Mouse (Mus musculus) heart, embryonic 11.5 days (tissue): ENCODE data around the gene Ano8. TPM values are rescaled to one million over a fixed set of nuclear protein-coding genes. Genes with fewer than 3 reads are reported as not detected.

Source experiments
- ATAC-seq: fragments of 200-750 bp; cut with Nextera tagmentation; replicated peaks from 2 replicates; pipeline ENCODE4 v1.8.0; 2017; ENCODE audit warnings: moderate library complexity; ENCODE audit not compliant: insufficient number of reproducible peaks, low FRiP score, low TSS enrichment
- H3K27ac ChIP-seq: fragments of 300-500 bp; sonication (generic); 2 replicates; pipeline ENCODE4 v1.5.1; 2014; ENCODE audit warnings: mild to moderate bottlenecking, low read depth, low read length
- H3K27me3 ChIP-seq: fragments of 300-500 bp; sonication (generic); 2 replicates; pipeline ENCODE4 v1.6.1; 2014; ENCODE audit warnings: mild to moderate bottlenecking, low read length, mixed read lengths; ENCODE audit not compliant: control insufficient read depth, insufficient read depth
- H3K36me3 ChIP-seq: fragments of 300-500 bp; sonication (generic); 2 replicates; pipeline ENCODE4 v1.6.1; 2014; ENCODE audit warnings: mild to moderate bottlenecking, low read length, moderate library complexity, mixed read lengths; ENCODE audit not compliant: control insufficient read depth, insufficient read depth
- H3K4me1 ChIP-seq: fragments of 300-500 bp; sonication (generic); 2 replicates; pipeline ENCODE4 v1.6.1; 2014; ENCODE audit warnings: low read length; ENCODE audit not compliant: control insufficient read depth, insufficient read depth
- H3K4me2 ChIP-seq: fragments of 300-500 bp; sonication (generic); 2 replicates; pipeline ENCODE4 v1.6.1; 2014; ENCODE audit warnings: mild to moderate bottlenecking, moderate library complexity
- H3K4me3 ChIP-seq: fragments of 300-500 bp; sonication (generic); 2 replicates; pipeline ENCODE4 v1.5.1; 2014; ENCODE audit warnings: low read depth, low read length
- H3K9ac ChIP-seq: fragments of 300-500 bp; sonication (generic); 2 replicates; pipeline ENCODE4 v1.6.1; 2014; ENCODE audit warnings: mild to moderate bottlenecking, low read depth, low read length, moderate library complexity
- H3K9me3 ChIP-seq: fragments of 300-500 bp; sonication (generic); replicated peaks from 2 replicates; pipeline ENCODE4 v1.6.1; 2016; ENCODE audit warnings: low read length; ENCODE audit not compliant: control insufficient read depth
- WGBS: fragments of 180-500 bp; shearing (Covaris S2); extraction: QIAGEN DNeasy Blood & Tissue Kit; methylation state at CpG from one replicate; pipeline ENCODE4 v1.1.7; 2014; ENCODE audit not compliant: insufficient replicate concordance; 5-methylcytosine and 5-hydroxymethylcytosine counted together
- polyA plus RNA-seq: library from polyadenylated mRNA; unstranded; fragments of >200 nt; fragmentation: Nextera tagmentation; extraction: Ambion mirVana; gene quantifications from 2 replicates; pipeline ENCODE4 v1.2.1, GENCODE M21; 2014

Gene Ano8
- polyA plus RNA-seq, 1 experiment from 2014 or later = 1.4 TPM

DNA sequence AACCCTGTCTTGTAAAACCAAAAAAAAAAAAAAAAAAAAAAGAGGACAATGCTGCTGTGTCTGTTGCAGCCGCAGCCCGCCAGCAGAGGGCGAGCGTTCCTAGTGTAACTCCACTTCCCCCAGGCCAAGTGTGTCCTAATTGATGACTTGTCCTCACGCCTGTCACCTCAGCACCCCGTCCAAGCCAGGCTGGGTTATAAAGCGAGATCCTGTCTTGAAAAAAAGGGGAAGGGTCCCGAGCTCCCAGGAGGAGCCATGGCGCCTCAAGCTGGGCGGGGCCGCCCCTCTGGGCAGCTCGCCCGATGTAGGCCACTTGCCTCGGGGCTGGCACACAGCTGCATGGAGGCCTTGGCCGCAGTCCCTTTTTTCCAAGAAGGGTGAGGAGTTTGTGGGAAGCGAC, 9.3 kb upstream of the Ano8 start:
- Histone ChIP-seq H3K27ac (0 out of 2 replicates have a peak overlapping the region, but pooled peaks have one; percentile 22), H3K9me3 (no peaks in the 10 kb centered on the region), H3K27me3 (no peaks in the 10 kb centered on the region), H3K36me3 (peaks cover 26% of the 10 kb centered on the region), H3K4me3 (no peak overlapping the region), H3K4me2 (no peak overlapping the region), H3K4me1 (peaks cover 36% of the 10 kb centered on the region), H3K9ac (no peak overlapping the region)
- ATAC-seq = 0 out of 2 replicates have a peak, but pooled peaks have one; percentile 29
- 24% methylated on average over 16 of the region's 16 CpGs for WGBS

DNA sequence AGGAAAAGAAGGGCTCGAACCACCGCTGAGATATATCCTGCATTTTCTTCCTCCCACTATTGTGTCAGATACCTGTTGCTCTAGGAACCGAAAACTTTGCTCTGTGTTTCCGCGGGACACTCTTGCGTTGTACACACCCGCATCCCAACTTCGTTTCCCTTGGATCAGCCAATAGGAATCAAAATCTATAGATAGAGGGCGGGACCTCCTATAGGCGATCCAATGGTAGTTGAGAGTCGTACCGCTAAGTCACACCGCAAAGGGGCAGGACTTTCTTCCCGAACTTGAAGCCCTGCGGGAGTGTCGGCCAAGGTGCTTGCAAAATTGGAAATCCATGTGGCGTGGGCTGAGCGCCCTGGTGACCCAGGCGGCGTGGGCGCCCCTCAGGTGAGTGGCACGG, 2.7 kb upstream of the Ano8 start:
- peaks cover 27% of the 10 kb centered on the region for H3K36me3 ChIP-seq
- H3K4me1 ChIP-seq = peaks cover 10% of the 10 kb centered on the region
- ATAC-seq = peak; percentile 82
- H3K9ac ChIP-seq = peak overlapping the region; percentile 82
- peak overlapping the region; percentile 91 for H3K4me3 ChIP-seq
- H3K9me3 ChIP-seq = no peaks in the 10 kb centered on the region
- WGBS = under 1% methylated on average over 22 of the region's 22 CpGs
- H3K27ac ChIP-seq = no peak overlapping the region
- peak overlapping the region; percentile 98 for H3K4me2 ChIP-seq
- H3K27me3 ChIP-seq = no peaks in the 10 kb centered on the region

DNA sequence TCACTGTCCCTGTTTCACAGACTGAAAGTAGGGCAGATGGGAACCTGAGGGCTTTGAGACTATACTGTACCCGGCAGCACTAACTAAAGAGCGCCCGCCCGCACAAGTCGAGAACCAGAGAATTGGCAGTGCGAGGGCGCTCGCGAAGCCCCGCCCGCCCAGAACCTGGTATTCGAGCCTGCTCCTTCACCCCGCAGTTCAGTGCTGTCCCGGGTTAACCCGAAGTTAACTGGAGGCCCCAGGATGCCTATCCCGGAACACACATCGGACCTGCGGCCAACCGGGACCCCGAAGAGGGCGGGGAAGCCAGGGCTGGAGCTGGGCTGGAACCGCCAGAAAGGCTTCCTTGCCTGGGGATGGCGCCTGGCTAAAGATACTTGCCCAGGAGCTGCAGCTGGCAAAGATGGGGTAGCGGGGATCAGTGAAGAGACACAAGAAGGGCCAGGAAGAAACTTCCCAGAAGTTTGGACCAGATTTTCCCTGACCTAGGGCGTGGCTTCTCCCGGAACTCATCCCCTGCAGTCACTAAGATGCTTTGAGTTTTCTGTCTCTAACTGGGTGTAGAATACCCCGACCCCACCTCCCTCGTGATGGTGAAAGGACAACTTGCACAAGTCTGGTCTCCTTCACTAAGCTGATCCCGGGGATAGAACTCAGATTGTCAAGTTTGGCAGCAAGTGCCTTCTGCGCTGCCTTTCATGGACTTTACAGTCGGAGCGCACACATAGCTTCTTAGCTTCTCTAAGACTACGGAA, 2.1 kb upstream of the Ano8 start, which contains the start of gene Gtpbp3:
Gtpbp3 (plus strand) TSS at position 413 of the 755 bp plus-strand sequence.
- Histone ChIP-seq H3K9me3 (no peaks in the 10 kb centered on the region), H3K4me2 (peak within 1 kb of the TSS; percentile 98), H3K4me1 (peaks cover 10% of the 10 kb centered on the region), H3K36me3 (peaks cover 23% of the 10 kb centered on the region), H3K9ac (peak within 1 kb of the TSS; percentile 82), H3K27ac (peak within 1 kb of the TSS; percentile 62), H3K27me3 (no peaks in the 10 kb centered on the region), H3K4me3 (peak within 1 kb of the TSS; percentile 91)
- no peak for ATAC-seq
- WGBS = under 1% methylated on average over 33 of the region's 33 CpGs

DNA sequence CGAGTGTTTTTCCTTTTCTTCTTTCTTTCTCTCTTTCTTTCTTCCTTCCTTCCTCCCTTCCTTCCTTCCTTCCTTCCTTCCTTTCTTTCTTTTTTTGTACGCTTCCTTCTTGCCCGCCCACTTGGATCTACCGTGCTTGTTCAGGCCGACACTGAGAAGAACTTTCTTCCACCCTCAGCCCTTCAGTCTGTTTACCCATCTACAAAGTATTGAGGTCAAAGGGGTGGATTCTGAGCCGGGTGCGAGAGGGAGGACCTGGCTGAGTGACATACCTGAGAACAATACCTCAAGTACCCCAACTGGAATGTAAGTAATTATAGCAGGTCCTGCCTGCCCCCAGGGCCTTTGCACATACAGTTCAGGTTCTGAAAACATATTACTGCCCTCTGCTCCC, 370 bp upstream of the Ano8 start:
- peak overlapping the region; percentile 84 for H3K4me2 ChIP-seq
- peaks cover 10% of the 10 kb centered on the region for H3K4me1 ChIP-seq
- H3K9ac ChIP-seq = no peak overlapping the region
- H3K27me3 ChIP-seq = peaks cover 7% of the 10 kb centered on the region
- 22% methylated on average over 7 of the region's 7 CpGs for whole genome bisulfite sequencing
- no peak for ATAC-seq
- no peaks in the 10 kb centered on the region for H3K9me3 ChIP-seq
- H3K27ac ChIP-seq = no peak overlapping the region; the same call in 1 of the 2 replicates
- peak overlapping the region; percentile 65 for H3K4me3 ChIP-seq
- H3K36me3 ChIP-seq = peaks cover 9% of the 10 kb centered on the region

DNA sequence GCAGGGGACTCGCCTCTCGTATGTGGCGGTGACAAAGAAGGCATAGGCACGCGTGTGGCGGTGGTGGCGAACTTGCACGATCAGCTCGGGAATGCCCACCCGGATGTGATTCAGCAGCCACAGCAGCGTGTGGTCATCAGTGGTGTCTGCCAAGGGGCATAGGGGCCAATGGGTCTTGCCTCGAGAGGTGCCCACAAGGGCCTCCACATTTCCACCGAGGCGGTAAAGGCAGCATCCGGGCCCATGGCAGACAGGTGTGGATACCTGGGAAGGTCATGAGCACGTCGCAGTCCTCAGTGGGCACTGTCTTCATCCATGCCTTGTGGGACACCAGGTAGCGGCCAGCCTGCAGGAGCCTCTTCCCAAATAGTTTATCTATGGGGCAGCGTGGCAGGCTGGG, 1.0 kb downstream of the Ano8 start:
- no peaks in the 10 kb centered on the region for H3K36me3 ChIP-seq
- no peak for ATAC-seq
- peaks cover 8% of the 10 kb centered on the region for H3K4me1 ChIP-seq
- peaks cover 16% of the 10 kb centered on the region for H3K27me3 ChIP-seq
- no peak overlapping the region for H3K9ac ChIP-seq
- WGBS = 85% methylated on average over 19 of the region's 19 CpGs
- no peaks in the 10 kb centered on the region for H3K9me3 ChIP-seq
- no peak overlapping the region for H3K4me3 ChIP-seq
- peak overlapping the region; percentile 84; the same call in 1 of the 2 replicates for H3K4me2 ChIP-seq
- H3K27ac ChIP-seq = no peak overlapping the region

DNA sequence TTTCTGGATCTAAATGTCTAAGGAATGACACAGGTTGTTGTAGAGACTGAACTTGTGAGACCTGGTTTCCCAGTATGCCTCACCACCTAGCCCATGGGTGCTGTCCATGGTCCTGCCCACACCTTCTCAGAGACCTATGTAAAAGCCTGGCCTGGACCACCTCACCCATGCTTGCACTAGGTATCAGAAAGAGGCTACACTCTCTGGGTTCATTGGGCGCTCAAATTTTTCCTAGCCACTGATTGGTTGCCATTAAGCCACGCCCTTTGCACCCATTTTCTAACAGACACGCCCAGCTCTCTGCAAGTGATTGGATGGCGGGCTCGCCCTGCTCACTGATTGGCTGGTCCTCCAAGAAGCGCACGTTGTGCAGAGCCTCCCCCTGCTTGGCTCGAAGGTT, 1.8 kb downstream of the Ano8 start:
- WGBS = 47% methylated on average over 8 of the region's 8 CpGs
- Histone ChIP-seq H3K4me2 (no peak overlapping the region), H3K36me3 (no peaks in the 10 kb centered on the region), H3K9me3 (no peaks in the 10 kb centered on the region), H3K27me3 (peaks cover 18% of the 10 kb centered on the region), H3K9ac (no peak overlapping the region), H3K27ac (no peak overlapping the region), H3K4me1 (peaks cover under 1% of the 10 kb centered on the region), H3K4me3 (no peak overlapping the region)
- no peak for ATAC-seq

DNA sequence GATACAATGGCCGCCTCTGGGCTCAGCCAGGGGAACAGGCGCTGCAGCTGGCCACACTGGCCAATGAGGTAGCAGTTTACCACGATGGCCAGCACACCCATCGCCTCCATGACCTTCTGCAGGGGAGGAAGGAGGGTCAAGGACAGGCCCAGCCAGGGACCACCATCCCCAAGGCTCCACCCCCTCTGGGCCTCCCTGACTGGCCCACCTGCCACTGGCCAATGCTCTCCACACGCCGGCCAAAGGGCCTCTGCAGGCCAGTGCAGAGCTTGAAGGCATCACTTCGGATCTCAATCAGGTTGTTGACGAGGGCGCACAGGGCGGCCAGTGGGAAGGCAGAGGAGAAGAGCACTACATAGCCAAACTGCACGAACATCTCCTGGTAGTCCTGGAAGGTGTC, 6.8 kb downstream of the Ano8 start:
- Histone ChIP-seq H3K27me3 (peaks cover 30% of the 10 kb centered on the region), H3K4me2 (no peak overlapping the region), H3K9me3 (no peaks in the 10 kb centered on the region), H3K9ac (no peak overlapping the region), H3K4me3 (no peak overlapping the region), H3K36me3 (no peaks in the 10 kb centered on the region), H3K27ac (no peak overlapping the region), H3K4me1 (0 out of 2 replicates have a peak, but pooled peaks cover 5% of the 10 kb centered on the region)
- no peak for ATAC-seq
- 77% methylated on average over 11 of the region's 11 CpGs for WGBS

DNA sequence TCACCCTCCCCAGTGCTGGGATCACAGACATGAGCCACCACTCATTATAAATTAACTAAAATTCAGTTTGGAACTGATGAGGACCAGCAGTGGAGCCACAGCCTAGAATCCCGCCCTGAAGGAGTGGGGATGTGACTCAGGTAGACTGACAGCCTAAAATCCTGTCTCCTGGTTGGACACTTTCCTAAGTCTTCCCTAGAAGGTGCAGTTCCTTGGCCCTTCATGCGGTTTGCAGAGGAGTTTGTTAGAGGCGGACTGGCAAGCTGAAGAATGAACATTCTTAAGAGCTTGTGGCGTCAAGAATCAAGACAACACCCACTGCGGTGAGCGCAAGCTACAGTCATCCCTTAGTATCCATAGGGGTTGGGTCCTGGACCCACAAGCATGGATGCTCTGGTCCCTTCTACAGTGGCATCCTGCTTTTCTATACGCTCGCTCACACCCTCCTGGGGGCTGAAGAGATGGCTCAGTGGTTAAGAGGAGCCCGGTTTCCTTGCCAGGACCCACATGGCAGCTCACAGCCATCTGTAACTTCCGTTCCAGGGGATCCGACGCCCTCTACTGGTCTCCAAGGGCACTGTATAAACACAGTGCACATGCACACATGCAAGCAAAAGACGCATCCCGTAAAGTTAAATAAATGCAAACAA, 8.4 kb downstream of the Ano8 start:
- WGBS = 35% methylated on average over 14 of the region's 14 CpGs
- no peak for ATAC-seq
- Histone ChIP-seq H3K4me2 (peak overlapping the region; percentile 88), H3K4me3 (peak overlapping the region; percentile 60; the same call in 1 of the 2 replicates), H3K27me3 (peaks cover 30% of the 10 kb centered on the region), H3K36me3 (peaks cover 3% of the 10 kb centered on the region), H3K9me3 (no peaks in the 10 kb centered on the region), H3K9ac (peak overlapping the region; percentile 71; the same call in 1 of the 2 replicates), H3K4me1 (0 out of 2 replicates have a peak, but pooled peaks cover 5% of the 10 kb centered on the region), H3K27ac (no peak overlapping the region)
